Mouse (Mus musculus): Measurements from ENCODE around the gene Dnajb14.
A peak's percentile ranks its signal among the peaks of the same experiment; 100 is the strongest.
"Not testable (repeated sequence)": the region's sequence is repeated elsewhere in the genome, so short reads cannot be mapped to it uniquely, and the experiment has no call there.

Dnajb14 gene

DNA sequence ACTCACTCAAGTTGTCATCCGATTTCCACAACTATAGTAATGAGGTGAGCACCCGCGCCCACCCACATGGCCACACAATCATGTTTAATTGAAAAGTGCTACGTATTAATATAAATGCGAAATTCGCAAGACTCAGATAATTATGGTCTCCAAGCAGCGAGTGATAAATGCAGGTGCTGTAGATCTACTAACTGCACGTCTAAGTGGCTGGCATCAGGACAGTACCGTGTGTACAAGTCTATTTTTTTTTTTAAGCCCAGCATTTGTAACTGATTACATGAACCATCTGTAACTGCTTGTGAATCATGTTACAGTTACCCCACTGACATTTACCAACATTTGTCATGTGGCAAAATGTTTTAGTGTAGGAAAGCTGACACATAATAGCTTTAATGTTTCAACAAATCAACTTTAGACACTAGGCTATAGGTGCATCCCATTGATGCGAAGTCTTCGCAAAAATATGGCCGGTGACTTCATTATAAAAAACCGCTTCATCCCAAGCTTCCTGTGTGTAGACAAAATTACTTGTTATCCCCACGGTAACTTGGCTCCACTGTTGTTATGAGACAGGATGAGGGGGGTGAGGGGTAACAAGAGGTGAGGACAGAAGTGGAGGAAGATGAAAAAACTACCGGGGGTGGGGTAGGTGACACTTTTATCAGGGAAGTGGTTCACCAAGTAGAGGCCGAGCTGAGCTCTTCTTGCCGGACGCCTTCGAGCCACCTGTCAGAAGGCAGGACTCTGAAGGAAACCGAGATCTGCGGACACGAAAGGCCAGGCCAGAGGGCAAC is 3.9 kb upstream of the Dnajb14 start:
- DNase-seq (ENCODE audit: low read depth): no peak

- peak; percentile 98 for DNase-seq (ENCODE audit: low read depth)
Measured at GRCm38 (mm10) chr3:137864124-137864987, 3.1 kb upstream of the Dnajb14 start, which contains the start of gene H2afz. H2afz (plus strand) TSS chr3:137864487.

DNA sequence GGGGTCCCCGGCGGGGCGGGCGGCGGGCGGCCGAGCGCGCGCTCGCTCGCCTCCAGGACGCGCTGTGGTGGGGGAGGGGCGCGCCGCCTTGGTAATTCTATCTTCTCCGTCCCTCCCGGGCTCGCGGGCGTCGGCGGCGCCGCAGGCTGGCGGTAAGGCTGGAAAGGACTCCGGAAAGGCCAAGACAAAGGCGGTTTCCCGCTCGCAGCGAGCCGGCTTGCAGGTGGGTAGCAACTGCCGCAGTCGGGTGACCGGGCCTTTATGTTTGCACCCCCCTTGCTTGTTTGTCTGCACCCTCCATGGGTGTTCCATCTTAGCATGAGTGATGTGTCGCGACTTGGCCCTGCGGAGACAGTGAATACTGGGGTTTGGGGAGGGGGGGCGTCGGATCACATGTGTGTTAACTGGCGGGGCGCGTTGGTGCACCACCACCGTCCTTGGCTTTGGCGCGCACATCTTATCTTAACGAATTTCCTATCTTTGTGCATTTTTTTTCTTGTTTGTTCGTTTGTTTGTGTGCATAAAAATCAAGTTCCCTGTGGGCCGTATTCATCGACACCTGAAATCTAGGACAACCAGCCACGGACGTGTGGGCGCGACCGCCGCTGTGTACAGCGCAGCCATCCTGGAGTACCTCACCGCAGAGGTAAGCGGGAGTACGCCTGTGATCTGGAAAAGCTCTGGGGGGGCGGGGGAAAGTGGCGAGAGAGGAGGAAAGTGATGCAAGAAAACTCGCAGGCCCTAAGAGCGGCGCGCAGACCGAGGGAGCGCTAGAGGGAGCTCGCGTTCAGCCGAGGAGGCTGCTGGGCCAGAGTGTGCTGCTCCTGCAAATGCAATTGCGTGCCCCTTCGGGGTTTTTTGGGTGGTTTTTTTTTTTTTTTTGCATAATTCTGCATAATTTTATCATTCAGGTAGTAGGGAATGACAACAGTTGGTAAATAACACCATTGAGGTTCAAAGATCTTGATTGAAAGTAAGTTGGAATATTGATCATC is 2.2 kb upstream of the Dnajb14 start:
- DNase-seq (ENCODE audit: low read depth): peak; percentile 95

DNA sequence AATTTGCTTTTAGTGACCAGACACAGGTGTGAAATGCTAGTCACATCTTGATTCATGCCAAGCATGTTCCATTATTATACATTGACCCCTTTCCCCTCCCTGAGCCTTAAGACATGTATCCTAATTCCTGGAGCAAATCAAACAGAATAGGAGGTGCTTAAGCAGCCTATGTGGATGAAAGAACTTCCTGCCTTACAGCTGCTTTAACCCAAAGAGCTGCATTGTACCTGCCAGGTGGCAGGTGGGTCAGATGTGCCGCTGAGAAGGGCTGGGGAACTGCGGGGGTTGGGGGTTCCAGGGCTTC is 390 bp upstream of the Dnajb14 start:
- DNase-seq (ENCODE audit: low read depth): no peak

DNA sequence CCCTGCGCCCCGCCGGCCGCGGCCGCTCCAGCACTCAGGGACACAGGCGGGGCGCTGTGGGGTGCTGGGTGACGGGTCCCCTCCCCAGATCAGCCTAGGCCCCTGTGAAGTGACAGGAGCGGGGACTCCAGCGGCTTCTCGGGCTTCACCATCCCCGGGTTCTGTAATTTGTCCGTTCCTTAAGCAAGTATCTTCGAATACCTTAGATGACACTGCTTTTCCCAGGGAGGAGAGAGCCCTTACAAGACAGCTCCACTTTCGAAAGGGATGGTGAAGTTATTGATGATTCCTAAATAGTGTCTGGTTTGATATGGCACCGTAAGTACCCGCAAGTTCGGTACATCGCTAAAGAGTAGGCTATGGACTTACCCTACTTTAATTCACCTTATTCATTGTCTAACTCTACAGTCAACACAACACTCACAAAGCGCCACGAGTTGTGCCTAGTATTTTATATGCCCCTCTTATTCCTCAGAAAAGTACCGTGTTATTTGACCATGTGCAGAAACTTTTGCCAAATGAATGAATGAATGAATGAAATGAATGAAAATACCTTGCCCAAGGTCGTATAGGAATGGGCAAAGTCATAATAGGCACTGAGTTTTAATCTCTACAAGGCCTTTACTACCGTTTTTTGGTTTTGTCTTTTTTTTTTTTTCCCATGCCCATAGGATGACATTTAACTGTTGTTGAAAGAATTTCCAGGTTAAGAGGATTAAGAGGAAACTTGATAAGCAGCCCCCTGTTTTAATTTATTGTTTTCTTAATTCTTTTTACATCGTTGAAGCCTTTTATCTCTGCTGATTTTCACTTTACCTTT is 829 bp downstream of the Dnajb14 start:
- peak; percentile 59 for DNase-seq (ENCODE audit: low read depth)

GRCm38 (mm10) chr3:137869395-137869794 is 1.9 kb downstream of the Dnajb14 start:
- DNase-seq (ENCODE audit: low read depth): no peak

GRCm38 (mm10) chr3:137879313-137879712 is 11.8 kb downstream of the Dnajb14 start:
- no peak for DNase-seq (ENCODE audit: low read depth)

DNA sequence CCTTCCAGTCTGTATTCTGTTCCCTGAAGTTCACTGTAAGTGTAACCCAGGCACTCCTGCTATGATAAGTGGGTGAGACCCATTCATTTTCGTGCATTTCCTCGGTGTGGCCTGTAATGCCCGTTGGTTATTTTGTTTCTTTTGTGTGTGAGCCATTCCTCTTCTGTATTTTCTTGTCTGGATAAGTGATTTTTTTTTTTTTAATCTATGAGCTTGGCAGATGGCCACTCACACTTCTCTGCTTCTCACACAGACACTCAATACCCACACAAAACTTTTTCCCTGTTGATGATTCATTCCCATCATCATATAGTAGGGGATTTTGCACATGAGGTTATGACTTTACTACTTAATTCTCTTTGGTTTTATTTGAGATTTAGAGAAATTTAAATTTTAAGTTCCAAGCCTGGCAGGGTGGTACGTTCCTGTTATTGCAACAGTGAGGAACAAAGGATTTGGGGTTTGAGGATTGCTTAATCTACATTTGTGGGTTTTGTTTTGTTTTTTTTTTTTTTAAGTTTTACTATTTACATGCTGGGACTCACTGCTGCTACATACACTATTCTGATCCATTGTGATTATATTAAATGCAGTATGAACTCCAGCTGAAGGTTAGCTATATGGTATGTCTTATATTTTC is 12.8 kb downstream of the Dnajb14 start:
- no peak for DNase-seq (ENCODE audit: low read depth)

DNA sequence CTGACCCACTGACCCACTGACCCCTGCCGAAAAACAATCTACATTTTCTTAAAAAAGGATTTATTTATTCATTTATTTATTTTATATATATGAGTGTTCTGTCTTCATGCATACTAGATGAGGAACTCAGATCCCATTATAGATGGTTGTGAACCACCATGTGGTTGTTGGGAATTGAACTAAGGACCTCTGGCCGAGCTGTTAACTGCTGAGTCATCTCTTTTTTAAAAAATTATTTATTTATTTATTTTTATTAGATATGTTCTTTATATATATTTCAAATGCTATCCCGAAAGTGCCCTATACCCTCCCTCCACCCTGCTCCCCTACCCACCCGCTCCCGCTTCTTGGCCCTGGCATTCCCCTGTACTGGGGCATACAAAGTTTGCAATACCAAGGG is 13.6 kb downstream of the Dnajb14 start:
- DNase-seq (ENCODE audit: low read depth): no peak

GRCm38 (mm10) chr3:137887961-137888360 is 20.5 kb downstream of the Dnajb14 start:
- DNase-seq (ENCODE audit: low read depth): no peak

DNA sequence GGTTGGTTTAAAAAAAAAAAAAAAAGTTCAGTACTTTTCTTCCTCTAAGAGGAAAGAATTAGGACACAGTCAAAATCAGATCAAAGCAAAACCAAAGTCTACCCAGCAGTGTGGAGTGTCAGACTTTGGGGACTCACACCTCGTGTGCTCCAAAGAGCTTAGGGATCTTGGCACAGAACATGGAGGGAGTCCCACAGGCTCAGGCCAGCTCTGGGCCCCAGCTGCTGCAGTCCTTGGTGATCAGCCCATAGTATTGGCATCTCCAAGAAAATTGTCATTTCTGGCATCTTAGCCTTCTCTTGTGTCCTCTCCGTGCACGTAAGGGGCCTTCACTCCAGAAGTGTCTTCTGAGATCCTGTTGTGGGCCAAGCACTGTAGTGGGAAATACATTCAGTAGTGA is 23.6 kb downstream of the Dnajb14 start:
- no peak for DNase-seq (ENCODE audit: low read depth)

- DNase-seq (ENCODE audit: low read depth): no peak
Measured at GRCm38 (mm10) chr3:137892118-137892517, 24.6 kb downstream of the Dnajb14 start.

GRCm38 (mm10) chr3:137893789-137894188 is 26.3 kb downstream of the Dnajb14 start:
- DNase-seq (ENCODE audit: low read depth): no peak

GRCm38 (mm10) chr3:137895196-137895595 is 27.7 kb downstream of the Dnajb14 start:
- DNase-seq (ENCODE audit: low read depth): peak; percentile 54

GRCm38 (mm10) chr3:137896386-137896785 is 28.9 kb downstream of the Dnajb14 start:
- no peak for DNase-seq (ENCODE audit: low read depth)

DNA sequence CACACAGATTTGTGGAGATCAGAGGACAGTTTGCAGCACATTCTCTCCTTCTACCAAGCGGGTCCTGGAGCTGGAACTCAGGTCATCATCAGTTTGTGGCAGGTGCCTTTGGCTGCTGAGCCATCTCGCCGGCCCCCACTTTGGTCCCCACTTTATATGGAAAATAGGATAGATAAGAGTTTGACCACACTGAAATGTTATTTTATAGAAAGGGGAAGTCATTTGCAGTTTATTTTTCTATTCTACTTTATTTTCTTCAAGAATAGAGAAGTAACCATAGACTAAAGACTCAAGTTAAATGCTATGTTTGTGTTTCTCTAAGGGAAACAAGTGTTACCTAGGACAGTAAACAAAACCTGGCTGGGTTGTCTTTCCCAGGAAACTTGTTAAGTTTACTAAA is 29.4 kb downstream of the Dnajb14 start:
- no peak for DNase-seq (ENCODE audit: low read depth)

- DNase-seq (ENCODE audit: low read depth): no peak
Measured at GRCm38 (mm10) chr3:137897685-137898084, 30.2 kb downstream of the Dnajb14 start.

- no peak for DNase-seq (ENCODE audit: low read depth)
Measured at GRCm38 (mm10) chr3:137900149-137900548, 32.7 kb downstream of the Dnajb14 start.

DNA sequence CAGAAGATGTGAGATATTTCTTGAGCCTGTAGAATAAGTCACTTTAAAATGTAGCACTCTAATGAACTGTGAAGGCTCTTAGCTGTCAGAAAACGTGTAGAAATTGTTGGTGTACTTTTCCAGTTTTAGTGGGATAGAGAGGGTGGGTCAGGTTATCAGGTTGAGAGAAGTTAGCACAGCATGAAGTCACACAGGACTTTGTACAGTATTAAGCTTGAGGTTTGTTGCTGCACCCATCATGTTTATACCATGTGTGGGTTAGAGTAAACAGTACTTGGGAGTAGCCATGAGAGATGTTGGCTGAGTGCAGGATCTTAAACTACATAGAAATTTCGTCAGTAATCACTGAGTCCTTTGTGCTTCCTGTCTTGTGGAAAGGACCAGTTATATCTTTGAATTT is 45.6 kb downstream of the Dnajb14 start:
- DNase-seq (ENCODE audit: low read depth): no peak

- DNase-seq (ENCODE audit: low read depth): not testable (repeated sequence)
Measured at GRCm38 (mm10) chr3:137914567-137914966, 47.1 kb downstream of the Dnajb14 start.
